Mouse (Mus musculus) forebrain, embryonic 11.5 days (tissue): ENCODE data around the gene Igfn1. TPM values are rescaled to one million over a fixed set of nuclear protein-coding genes. Genes with fewer than 3 reads are reported as not detected.

Experiments used
- ATAC-seq: fragments of 200-750 bp; cut with Nextera tagmentation; replicated peaks from 2 replicates; pipeline ENCODE4 v1.8.0; 2017; ENCODE audit warnings: moderate TSS enrichment; ENCODE audit not compliant: low FRiP score
- DNase-seq: peaks from one replicate; pipeline ENCODE4 v3.0.0-alpha.2; 2017; ENCODE audit warnings: low spot score
- H3K27ac ChIP-seq: fragments of 300-500 bp; sonication (generic); 2 replicates; pipeline ENCODE4 v1.5.1; 2014; ENCODE audit warnings: low read depth, low read length
- H3K27me3 ChIP-seq: fragments of 300-500 bp; sonication (generic); 2 replicates; pipeline ENCODE4 v1.6.1; 2014; ENCODE audit warnings: mild to moderate bottlenecking, low read length, mixed read lengths; ENCODE audit not compliant: control insufficient read depth, insufficient read depth
- H3K36me3 ChIP-seq: fragments of 300-500 bp; sonication (generic); 2 replicates; pipeline ENCODE4 v1.6.1; 2014; ENCODE audit warnings: mild to moderate bottlenecking, low read length, moderate library complexity, mixed read lengths; ENCODE audit not compliant: control insufficient read depth, insufficient read depth
- H3K4me1 ChIP-seq: fragments of 300-500 bp; sonication (generic); replicated peaks from 2 replicates; pipeline ENCODE4 v1.6.1; 2014; ENCODE audit warnings: low read length, mixed read lengths; ENCODE audit not compliant: control insufficient read depth, insufficient read depth
- H3K4me2 ChIP-seq: fragments of 300-500 bp; sonication (generic); 2 replicates; pipeline ENCODE4 v1.6.1; 2014; ENCODE audit warnings: low read depth, mild to moderate bottlenecking, low read length, moderate library complexity, mixed read lengths; ENCODE audit not compliant: severe bottlenecking
- H3K4me3 ChIP-seq: fragments of 300-500 bp; sonication (generic); 2 replicates; pipeline ENCODE4 v1.5.1; 2014; ENCODE audit warnings: low read depth, low read length
- H3K9ac ChIP-seq: fragments of 300-500 bp; sonication (generic); 2 replicates; pipeline ENCODE4 v1.6.1; 2014; ENCODE audit warnings: low read length
- H3K9me3 ChIP-seq: fragments of 300-500 bp; sonication (generic); 2 replicates; pipeline ENCODE4 v1.6.1; 2016; ENCODE audit warnings: low read length, mixed read lengths; ENCODE audit not compliant: control insufficient read depth
- WGBS: fragments of 180-500 bp; shearing (Covaris S2); extraction: QIAGEN DNeasy Blood & Tissue Kit; methylation state at CpG from one replicate; pipeline ENCODE4 v1.1.7; 2014; 5-methylcytosine and 5-hydroxymethylcytosine counted together
- polyA plus RNA-seq: library from polyadenylated mRNA; unstranded; fragments of >200 nt; fragmentation: Nextera tagmentation; extraction: Ambion mirVana; gene quantifications from 2 replicates; pipeline ENCODE4 v1.2.1, GENCODE M21; 2014

The Igfn1 gene
- polyA plus RNA-seq, 1 experiment from 2014 or later, result not detected

DNA sequence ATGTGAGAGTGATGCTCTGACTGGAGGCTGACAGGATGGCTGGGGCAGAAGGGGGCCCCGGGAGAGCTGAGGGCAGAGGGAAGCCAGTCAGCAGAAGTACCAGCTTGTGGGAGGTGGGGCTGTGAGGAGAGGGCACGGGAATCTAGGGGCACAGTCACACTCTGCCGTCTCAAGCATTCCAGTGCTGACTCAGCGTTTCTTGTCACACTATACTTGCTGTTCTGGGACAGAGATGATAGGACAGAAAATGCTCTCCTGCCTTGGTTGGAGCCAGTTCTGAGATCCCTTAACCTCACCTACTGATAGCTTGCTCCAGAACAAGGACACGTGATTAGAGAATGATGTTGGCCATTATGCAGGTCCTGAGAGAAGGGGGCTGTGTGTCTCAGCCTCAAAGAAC, 43.0 kb downstream of the Igfn1 start:
- Histone ChIP-seq H3K4me1 (no peaks in the 10 kb centered on the region), H3K27me3 (no peaks in the 10 kb centered on the region), H3K4me2 (no peak overlapping the region), H3K9me3 (no peaks in the 10 kb centered on the region), H3K27ac (no peak overlapping the region), H3K9ac (no peak overlapping the region), H3K4me3 (no peak overlapping the region), H3K36me3 (no peaks in the 10 kb centered on the region)
- no peak for ATAC-seq
- 75% methylated on average over 5 of the region's 5 CpGs for WGBS
- no peak for DNase-seq

DNA sequence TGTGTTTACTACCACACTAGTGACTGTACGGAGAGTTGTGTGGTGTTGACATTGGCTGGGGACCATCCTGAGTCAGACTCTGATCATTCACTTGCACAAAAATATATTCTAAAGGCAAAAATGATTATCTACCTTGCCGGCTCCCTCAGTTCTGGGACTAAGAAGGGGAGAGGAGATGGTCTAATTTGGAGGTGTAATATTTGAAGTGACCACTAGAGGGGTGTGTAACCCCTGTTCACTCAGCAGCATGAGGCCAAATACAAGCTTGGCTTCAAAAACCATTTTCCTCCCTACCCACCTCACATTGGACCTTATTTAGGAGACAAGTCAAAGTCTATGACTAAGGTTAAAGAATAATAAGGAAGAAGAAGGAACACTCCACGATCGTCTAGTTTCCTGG, 47.7 kb downstream of the Igfn1 start:
- 0 out of 2 replicates have a peak, but pooled peaks have one; percentile 33 for ATAC-seq

DNA sequence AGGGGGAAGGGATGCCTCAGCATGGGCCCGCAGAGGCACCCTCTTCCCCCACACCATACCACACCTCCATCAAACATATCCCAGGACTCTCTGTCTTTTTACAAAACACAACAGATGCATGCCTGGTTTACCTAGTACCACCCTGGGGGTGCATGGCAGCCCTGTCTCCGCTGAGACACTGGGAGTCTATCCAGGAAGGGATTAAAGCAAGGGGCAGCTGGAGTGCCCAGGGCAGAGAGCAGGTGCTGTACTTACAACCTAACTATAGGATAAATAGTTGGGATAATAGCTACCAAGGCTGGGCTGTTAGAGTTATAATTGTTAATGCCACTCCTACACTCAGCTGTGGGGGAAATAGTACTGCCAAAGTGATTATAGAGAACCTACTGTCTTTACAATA, 57.3 kb downstream of the Igfn1 start:
- DNase-seq (no peak), ATAC-seq (no peak)
- no peak overlapping the region for H3K9ac ChIP-seq
- no peaks in the 10 kb centered on the region for H3K27me3 ChIP-seq
- H3K9me3 ChIP-seq, result no peaks in the 10 kb centered on the region
- H3K36me3 ChIP-seq, result no peaks in the 10 kb centered on the region
- no peak overlapping the region for H3K4me2 ChIP-seq
- 59% methylated on average over 2 of the region's 2 CpGs for WGBS
- H3K27ac ChIP-seq, result no peak overlapping the region
- no peak overlapping the region for H3K4me3 ChIP-seq
- no peaks in the 10 kb centered on the region for H3K4me1 ChIP-seq

More for the DNA sequence above, 47.7 kb downstream of the Igfn1 start:
- Histone ChIP-seq H3K4me1 (no peaks in the 10 kb centered on the region), H3K4me3 (no peak overlapping the region), H3K36me3 (no peaks in the 10 kb centered on the region), H3K4me2 (no peak overlapping the region), H3K9me3 (no peaks in the 10 kb centered on the region), H3K27me3 (no peaks in the 10 kb centered on the region), H3K9ac (no peak overlapping the region), H3K27ac (no peak overlapping the region)
- DNase-seq, result no peak
- WGBS, result 60% methylated on average over 4 of the region's 4 CpGs

DNA sequence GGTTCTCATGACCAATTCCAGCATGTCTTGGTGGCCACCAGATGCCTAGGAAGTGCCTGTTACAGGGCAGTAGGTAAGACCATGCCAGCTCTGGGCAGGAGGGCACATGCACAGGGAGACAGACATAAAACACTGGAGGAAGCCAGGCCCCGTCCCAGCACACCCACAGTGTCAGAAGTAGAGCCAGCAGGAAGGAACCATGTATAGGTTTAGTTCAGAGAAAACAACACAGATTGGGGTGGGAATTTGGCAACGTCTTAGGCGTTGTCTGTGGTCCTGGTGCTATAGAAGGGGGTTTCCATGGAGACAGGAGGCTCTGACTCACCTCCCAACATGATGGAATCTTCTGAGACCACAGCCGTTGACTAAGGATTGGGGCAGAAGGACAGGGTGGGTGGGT, 59.9 kb downstream of the Igfn1 start:
- no peaks in the 10 kb centered on the region for H3K27me3 ChIP-seq
- no peaks in the 10 kb centered on the region for H3K9me3 ChIP-seq
- H3K4me1 ChIP-seq, result no peaks in the 10 kb centered on the region
- H3K9ac ChIP-seq, result no peak overlapping the region
- no peak for ATAC-seq
- no peaks in the 10 kb centered on the region for H3K36me3 ChIP-seq
- WGBS, result 70% methylated on average over 4 of the region's 4 CpGs
- H3K27ac ChIP-seq, result no peak overlapping the region
- H3K4me3 ChIP-seq, result no peak overlapping the region
- no peak for DNase-seq
- H3K4me2 ChIP-seq, result no peak overlapping the region

DNA sequence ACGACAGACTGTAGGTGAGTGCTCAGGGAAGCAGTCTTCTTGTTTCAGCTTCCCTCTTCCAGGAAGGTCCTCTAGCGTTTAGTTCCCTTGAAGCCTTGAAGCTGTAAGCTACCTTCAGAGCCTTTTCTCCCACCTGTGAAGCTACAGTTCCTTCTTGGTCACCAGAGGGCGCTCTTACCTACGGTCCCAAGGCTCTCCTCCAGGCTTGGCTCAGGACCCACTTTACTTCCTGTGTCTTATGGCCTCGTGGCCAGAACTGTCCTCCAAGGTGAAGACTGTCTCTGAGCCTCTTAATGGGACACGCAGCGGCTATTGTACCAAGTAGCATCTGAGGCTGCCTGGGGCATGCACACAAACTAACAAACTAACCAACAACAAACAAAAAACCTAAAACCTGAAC, 60.4 kb downstream of the Igfn1 start:
- no peaks in the 10 kb centered on the region for H3K27me3 ChIP-seq
- H3K4me2 ChIP-seq, result no peak overlapping the region
- ATAC-seq (no peak), DNase-seq (no peak)
- no peak overlapping the region for H3K27ac ChIP-seq
- 16% methylated on average over 7 of the region's 7 CpGs for WGBS
- no peak overlapping the region for H3K9ac ChIP-seq
- H3K4me1 ChIP-seq, result no peaks in the 10 kb centered on the region
- H3K4me3 ChIP-seq, result no peak overlapping the region
- H3K9me3 ChIP-seq, result no peaks in the 10 kb centered on the region
- no peaks in the 10 kb centered on the region for H3K36me3 ChIP-seq

DNA sequence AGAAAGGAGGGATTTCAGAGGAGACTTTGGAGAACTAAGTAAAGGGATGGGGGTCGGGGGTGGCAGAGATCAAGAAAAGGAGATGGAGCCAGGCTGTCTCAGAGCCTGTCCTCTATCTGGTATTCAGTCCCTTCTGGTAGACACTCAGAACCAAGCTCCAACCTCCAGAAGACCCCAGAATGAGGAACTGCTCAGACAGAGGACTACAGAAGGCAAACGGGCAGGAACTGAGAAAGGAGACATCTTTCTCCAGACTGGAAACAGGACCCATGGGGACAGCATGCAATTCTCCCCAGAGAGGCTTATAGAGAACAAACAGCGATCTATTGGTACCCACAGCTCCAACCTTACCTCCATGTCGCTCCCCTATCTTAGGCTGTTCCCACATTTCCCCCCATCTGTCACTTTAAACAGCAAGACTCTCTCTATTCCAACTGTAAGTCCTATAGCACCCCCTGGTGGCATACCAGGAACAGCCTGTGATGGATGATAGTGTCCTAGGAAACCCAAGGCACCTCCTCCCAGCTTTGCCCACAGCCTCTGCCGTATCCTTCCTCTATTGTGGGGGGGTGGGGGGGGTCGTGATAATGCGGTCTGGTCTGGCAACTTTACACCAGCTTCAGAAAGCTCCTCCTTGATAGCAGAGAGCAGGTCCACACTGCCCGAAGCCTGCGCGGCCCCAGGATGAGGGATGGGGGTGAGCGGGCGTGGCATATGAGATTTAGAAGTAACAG, 61.4 kb downstream of the Igfn1 start:
- H3K9me3 ChIP-seq, result no peaks in the 10 kb centered on the region
- H3K4me2 ChIP-seq, result no peak overlapping the region
- H3K4me1 ChIP-seq, result no peaks in the 10 kb centered on the region
- H3K4me3 ChIP-seq, result no peak overlapping the region
- DNase-seq (peak; percentile 83), ATAC-seq (no peak; the same call in 1 of the 2 replicates)
- 50% methylated on average over 12 of the region's 12 CpGs for WGBS
- H3K27me3 ChIP-seq, result no peaks in the 10 kb centered on the region
- no peak overlapping the region for H3K27ac ChIP-seq
- no peaks in the 10 kb centered on the region for H3K36me3 ChIP-seq
- H3K9ac ChIP-seq, result no peak overlapping the region

DNA sequence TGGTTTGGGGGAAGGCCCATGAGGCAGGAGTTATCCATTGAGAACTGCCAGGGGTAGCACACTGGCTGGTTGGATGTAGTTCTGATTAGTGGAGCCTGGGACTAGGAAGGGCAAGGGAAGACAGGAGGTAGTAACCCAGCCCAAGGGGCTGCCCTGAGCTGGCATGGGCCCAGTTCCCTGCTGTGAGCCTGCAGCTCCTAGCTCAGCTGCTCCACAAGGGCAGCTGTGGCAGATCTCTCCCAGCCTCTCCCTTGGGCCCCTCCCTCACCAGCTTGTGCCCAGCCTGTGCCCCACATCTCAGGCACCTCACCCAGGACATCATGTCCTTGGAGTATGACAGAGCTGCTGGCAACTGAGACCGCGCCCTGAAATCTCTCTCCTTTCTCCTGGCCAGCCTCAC, 62.4 kb downstream of the Igfn1 start:
- 93% methylated on average over 2 of the region's 2 CpGs for whole genome bisulfite sequencing
- no peaks in the 10 kb centered on the region for H3K4me1 ChIP-seq
- no peak overlapping the region for H3K27ac ChIP-seq
- no peak overlapping the region for H3K9ac ChIP-seq
- no peaks in the 10 kb centered on the region for H3K9me3 ChIP-seq
- no peaks in the 10 kb centered on the region for H3K36me3 ChIP-seq
- no peak for ATAC-seq
- no peak for DNase-seq
- no peaks in the 10 kb centered on the region for H3K27me3 ChIP-seq
- H3K4me2 ChIP-seq, result no peak overlapping the region
- no peak overlapping the region for H3K4me3 ChIP-seq

DNA sequence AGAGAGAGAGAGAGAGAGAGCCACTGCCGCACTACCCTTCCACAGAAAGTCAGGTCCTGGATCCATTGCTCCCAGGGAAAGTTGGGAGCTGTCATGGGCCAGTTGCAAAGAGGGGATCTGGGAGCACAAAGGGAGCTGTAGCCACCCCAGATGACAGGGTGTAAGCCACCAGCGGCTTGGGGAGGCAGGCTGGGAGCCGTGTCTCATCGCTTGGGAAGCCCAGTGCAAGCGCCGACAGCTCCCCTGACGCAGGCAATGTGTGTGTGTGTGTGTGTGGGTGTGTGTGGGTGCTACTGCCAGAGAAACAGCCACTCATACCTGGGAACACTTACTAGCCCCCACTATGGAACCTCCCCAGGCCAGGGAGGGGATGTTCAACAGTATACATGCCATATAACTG, 64.0 kb downstream of the Igfn1 start:
- no peak overlapping the region for H3K27ac ChIP-seq
- 38% methylated on average over 7 of the region's 7 CpGs for WGBS
- ATAC-seq (no peak), DNase-seq (no peak)
- H3K9ac ChIP-seq, result no peak overlapping the region
- H3K4me3 ChIP-seq, result no peak overlapping the region
- H3K4me2 ChIP-seq, result no peak overlapping the region
- H3K9me3 ChIP-seq, result no peaks in the 10 kb centered on the region
- H3K36me3 ChIP-seq, result no peaks in the 10 kb centered on the region
- no peaks in the 10 kb centered on the region for H3K4me1 ChIP-seq
- H3K27me3 ChIP-seq, result no peaks in the 10 kb centered on the region
